Mouse (Mus musculus) right cerebral cortex, postnatal 4 days (tissue): Measurements from ENCODE around the gene Slc12a6.

ENCODE experiments used
- DNase-seq: peaks from one replicate; pipeline ENCODE4 v3.0.0-alpha.2; 2022

Slc12a6 gene

DNA sequence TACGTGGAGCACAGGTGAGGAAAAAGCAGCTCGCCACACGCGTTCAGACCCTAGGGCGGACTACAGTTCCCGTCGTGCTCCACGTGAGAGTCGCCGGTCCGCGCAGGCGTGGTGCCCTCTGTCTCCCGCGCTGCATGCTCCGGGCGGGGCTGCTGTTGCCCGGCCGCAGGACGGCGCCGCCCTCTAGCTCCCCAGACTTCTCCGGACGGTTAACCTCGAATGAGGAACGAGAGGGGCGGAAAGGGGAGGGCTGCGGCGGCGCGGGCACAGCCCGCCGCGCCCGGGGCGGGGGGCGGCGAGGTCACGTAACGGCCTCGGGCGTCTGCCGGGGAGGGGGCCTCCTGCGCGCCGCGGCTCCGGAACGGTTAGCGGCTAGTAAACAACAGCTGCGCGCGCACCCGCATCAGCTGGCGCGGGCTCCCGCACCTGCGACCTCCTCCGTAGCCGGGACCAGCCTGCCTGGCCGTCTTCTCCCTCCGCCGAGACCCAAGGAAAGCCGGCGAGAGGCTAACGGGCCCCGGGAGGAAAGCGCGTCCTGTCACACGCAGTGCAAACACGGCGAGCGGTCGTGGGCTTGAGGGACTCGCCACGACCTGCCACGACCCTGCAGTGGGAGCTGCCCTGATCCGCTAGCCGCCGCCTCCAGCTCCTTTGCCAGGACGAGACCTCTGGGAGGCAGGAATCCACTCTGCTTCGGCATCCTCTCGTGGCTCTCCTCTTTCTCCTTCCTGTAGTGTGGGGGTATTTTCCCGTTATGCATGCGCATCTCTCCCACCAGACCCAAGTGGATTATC, at the start of gene Slc12a6:
Gene Slc12a6, plus strand, starts transcription at position 378 of the 794 bp plus-strand sequence.
- peak; percentile 89 for DNase-seq

DNA sequence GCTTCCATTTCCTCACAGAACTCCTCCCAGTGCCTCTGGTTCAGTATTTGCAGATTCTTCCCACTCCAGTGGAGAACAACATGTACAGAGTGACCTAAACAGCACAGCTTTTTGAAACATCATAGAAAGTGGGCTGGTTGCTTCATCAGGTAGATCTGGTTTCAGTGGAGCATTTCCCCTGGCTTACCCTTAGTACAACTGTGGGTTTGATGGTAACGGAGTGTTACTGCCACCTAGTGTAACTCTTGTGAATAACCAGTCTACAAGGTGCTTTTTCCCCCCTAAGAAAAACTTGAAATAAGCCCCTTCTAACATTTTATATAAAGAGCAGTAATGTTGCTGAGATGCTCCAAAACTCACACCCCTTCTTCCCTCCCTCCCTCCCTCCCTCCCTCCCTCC, 49.6 kb upstream of the Slc12a6 start:
- no peak for DNase-seq

GRCm38 (mm10) chr2:112217614-112218013, 48.0 kb upstream of the Slc12a6 start:
- no peak for DNase-seq

DNA sequence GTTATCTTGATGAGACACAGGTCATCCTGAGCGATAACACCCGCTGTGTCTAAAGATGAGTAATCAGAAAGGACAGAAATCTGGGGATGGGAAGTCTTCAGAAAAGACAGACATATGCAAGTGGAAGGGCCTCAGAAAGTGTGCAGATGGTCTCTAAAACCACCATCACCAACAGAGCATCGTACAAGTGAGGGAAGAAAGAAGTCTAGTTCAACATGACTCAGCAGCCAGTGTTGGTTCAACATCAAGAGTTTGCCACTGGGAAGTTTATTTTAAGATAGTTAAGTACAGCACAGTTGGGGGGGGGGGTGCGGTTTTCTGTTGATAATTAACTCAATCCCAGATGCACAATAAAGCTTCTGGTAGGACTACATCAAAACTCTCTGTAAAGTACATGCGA, 44.7 kb upstream of the Slc12a6 start:
- no peak for DNase-seq

- no peak for DNase-seq
Observed at GRCm38 (mm10) chr2:112222607-112223006, 43.0 kb upstream of the Slc12a6 start.

DNA sequence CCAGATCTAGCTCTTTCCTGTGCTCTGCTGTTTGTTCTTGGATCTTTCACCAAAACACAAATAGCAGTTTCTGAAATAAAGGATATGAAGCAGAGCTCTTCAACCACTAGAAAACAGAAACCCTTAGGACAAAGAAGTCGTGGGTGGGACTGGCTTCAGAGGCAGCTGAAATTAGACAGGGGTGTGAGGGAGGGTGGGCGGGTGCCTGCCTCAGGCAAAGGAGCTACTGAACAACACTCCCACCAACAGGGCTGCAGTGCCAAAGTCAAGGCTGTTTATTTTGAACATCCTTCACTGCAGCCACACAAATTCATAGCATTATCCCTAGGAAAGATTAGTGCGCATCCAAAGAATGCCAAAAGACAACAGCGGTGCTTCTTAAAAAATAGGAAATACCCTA, 41.3 kb upstream of the Slc12a6 start:
- no peak for DNase-seq

DNA sequence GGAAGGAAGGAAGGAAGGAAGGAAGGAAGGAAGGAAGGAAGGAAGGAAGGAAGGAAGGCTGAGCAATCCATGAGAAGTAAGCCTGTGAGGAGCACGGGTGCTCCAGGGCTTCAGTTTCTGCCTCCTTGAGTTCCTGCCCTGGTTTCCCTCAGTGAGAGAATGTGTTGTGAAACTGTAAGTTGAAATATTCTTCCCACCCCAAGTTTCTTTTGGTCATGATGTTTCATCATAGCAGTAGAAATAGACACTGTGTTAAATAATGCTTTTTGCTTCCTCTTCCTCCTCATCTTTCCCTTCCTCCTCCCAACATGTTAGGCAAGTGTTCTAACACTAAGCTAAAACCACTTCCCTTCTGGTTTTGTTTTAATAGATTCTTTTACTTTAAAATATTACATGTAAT, 33.0 kb upstream of the Slc12a6 start:
- DNase-seq = no peak

DNA sequence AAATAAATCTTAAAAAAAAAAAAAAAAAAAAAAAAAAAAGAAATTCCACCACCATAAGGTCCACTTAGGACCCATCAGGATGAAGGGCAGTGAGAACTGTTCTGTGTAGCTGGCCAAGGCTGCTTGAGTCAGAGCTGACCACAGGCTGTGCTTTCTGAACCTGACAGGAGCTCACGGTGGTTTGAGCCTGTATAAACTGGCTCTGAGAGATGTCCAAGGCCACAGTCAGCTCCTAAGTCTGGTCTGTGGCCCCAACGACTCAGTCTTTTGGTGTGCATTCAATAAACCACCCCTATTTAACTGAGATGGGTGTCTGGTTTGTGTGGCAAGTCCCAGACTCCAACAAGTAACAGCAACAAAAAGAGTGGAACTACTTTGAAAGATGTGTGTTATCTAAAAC, 29.0 kb upstream of the Slc12a6 start:
- DNase-seq = no peak

GRCm38 (mm10) chr2:112238006-112238405, 27.6 kb upstream of the Slc12a6 start:
- DNase-seq = no peak

GRCm38 (mm10) chr2:112239212-112239934, 26.3 kb upstream of the Slc12a6 start, which contains the start of gene Lpcat4:
Gene Lpcat4 (plus strand): TSS chr2:112239468.
- DNase-seq = peak; percentile 95

- DNase-seq = peak; percentile 53
Observed at GRCm38 (mm10) chr2:112239935-112240721, 25.5 kb upstream of the Slc12a6 start.

DNA sequence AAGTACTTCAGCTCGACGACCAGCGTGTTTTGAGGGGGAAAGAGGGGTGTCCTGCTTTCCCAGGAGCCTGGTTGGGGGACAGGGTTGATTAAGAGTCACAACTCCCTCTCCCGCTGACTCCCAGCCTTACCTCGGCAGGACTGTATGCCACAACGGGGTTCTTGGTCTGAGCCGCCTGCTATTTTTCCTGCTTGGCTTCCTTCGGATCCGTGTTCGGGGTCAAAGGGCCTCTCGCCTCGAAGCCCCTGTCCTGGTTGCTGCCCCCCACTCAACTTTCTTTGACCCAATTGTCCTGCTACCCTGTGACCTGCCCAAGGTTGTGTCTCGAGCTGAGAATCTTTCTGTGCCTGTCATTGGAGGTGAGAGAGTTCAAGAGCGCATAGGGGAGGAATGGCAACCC, 23.8 kb upstream of the Slc12a6 start:
- no peak for DNase-seq

- DNase-seq = no peak
Observed at GRCm38 (mm10) chr2:112245307-112245706, 20.3 kb upstream of the Slc12a6 start.

GRCm38 (mm10) chr2:112246193-112246592, 19.4 kb upstream of the Slc12a6 start:
- no peak for DNase-seq

- DNase-seq = no peak
Observed at GRCm38 (mm10) chr2:112247323-112247722, 18.3 kb upstream of the Slc12a6 start.

DNA sequence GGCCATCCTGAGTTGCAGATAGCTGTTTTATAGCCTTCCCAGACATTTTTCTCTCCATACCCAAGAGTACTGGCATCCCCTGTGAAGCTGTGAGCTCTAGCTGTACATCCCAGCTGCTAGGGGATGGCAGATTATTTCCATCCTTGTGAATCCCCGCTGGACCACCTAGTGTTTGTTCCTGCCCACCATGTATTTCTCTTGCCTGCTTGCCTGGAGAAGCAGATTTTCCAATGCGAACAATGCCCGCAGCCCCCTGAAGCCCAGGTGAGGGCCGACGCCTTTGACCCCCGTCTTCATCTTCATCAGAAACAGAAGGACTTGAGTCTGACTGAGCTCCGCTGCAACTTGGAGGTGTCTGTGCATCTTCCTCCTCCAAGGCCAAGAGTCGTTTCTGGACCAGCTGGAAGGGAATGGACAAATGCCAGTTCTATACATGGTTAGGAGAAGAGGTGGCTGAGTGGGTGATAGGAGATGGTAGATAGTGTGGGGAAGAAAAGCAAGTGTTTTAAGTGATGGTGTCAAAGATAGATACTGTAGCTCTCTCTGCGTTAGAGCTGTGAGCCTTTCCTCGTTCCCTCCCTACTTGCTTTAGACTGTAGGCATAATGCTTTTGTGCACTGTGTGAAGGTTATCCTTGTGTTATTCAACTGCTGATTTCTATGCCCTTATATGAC, 15.7 kb upstream of the Slc12a6 start:
- no peak for DNase-seq

- DNase-seq = no peak
Observed at GRCm38 (mm10) chr2:112254675-112255515, 10.7 kb upstream of the Slc12a6 start.

- no peak for DNase-seq
Observed at GRCm38 (mm10) chr2:112259241-112259962, 6.2 kb upstream of the Slc12a6 start, which contains the start of gene Nutm1. Gene Nutm1 (minus strand): TSS chr2:112259291.

DNA sequence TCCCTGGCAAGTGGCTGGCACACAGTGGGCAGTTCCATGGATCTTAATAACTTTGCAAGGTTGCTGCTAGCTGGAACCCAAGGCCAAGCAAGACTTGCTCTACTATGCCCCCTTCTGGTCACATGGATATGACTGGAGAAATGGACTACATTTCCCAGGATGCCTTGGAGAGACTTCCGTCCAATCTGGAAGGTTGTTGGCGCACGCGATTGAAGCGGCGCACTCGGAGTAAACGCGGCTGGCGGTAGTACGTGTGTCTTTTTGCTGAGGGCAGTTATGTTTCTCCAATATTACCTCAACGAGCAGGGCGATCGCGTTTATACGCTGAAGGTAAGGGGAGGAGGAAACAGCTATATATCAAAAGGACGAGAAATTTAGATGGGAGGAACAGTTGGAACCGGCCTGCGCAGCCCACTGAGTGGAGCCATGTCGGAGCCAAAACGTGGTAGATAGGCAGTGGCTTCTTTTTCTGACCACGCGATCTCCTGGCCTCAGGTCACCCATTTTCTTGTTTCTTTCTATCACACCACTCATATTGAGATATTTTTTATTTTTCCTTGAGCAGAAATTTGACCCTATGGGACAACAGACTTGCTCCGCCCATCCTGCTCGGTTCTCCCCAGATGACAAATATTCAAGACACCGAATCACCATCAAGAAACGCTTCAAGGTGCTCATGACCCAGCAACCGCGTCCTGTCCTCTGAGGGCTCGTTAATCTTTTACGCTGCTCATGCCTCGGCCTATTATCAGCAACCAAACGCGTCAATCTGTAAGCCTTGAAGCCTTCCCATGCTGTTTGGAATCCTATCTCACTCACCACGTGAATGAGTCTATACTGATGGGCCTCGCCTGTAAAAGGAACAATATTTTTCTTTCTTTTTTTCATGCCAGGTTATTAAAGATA, 3.6 kb upstream of the Slc12a6 start, which contains the start of gene Nop10:
Gene Nop10, plus strand, starts transcription at position 179 of the 906 bp plus-strand sequence.
- peak; percentile 79 for DNase-seq

GRCm38 (mm10) chr2:112262779-112263295, 2.8 kb upstream of the Slc12a6 start:
- DNase-seq = no peak
